Mouse (Mus musculus) midbrain, embryonic 14.5 days (tissue): ENCODE measurements around the gene Ifnar2. TPM values are rescaled to one million over a fixed set of nuclear protein-coding genes. Genes with fewer than 3 reads are reported as not detected.

Source experiments
- ATAC-seq: fragments of 200-750 bp; cut with Nextera tagmentation; 2 replicates; pipeline ENCODE4 v1.8.0; 2017; ENCODE audit warnings: moderate number of reproducible peaks, moderate library complexity; ENCODE audit not compliant: low FRiP score, low TSS enrichment
- DNase-seq: peaks from one replicate; pipeline ENCODE4 v3.0.0-alpha.2; 2015
- H3K27ac ChIP-seq: fragments of 300-500 bp; sonication (generic); replicated peaks from 2 replicates; pipeline ENCODE4 v1.5.1; 2014; ENCODE audit warnings: mild to moderate bottlenecking, low read depth, low read length, moderate library complexity
- H3K27me3 ChIP-seq: fragments of 300-500 bp; sonication (generic); 2 replicates; pipeline ENCODE4 v1.6.1; 2014; ENCODE audit warnings: low read length, control low read depth, mixed read lengths; ENCODE audit not compliant: control insufficient read depth, insufficient read depth
- H3K36me3 ChIP-seq: fragments of 300-500 bp; sonication (generic); 2 replicates; pipeline ENCODE4 v1.6.1; 2014; ENCODE audit warnings: low read length, control low read depth; ENCODE audit not compliant: control insufficient read depth, insufficient read depth
- H3K4me1 ChIP-seq: fragments of 300-500 bp; sonication (generic); 2 replicates; pipeline ENCODE4 v1.6.1; 2014; ENCODE audit warnings: mild to moderate bottlenecking, antibody characterized with exemption, low read length, control low read depth; ENCODE audit not compliant: control insufficient read depth, insufficient read depth
- H3K4me2 ChIP-seq: fragments of 300-500 bp; sonication (generic); 2 replicates; pipeline ENCODE4 v1.6.1; 2014; ENCODE audit warnings: mild to moderate bottlenecking, low read length, moderate library complexity
- H3K4me3 ChIP-seq: fragments of 300-500 bp; sonication (generic); replicated peaks from 2 replicates; pipeline ENCODE4 v1.5.1; 2014; ENCODE audit warnings: low read depth, low read length
- H3K9ac ChIP-seq: fragments of 300-500 bp; sonication (generic); replicated peaks from 2 replicates; pipeline ENCODE4 v1.6.1; 2014; ENCODE audit warnings: mild to moderate bottlenecking, low read length, moderate library complexity
- H3K9me3 ChIP-seq: fragments of 300-500 bp; sonication (generic); 2 replicates; pipeline ENCODE4 v1.6.1; 2016; ENCODE audit warnings: low read length, control low read depth, mixed read lengths; ENCODE audit not compliant: control insufficient read depth
- WGBS: fragments of 180-500 bp; shearing (Covaris S2); extraction: QIAGEN DNeasy Blood & Tissue Kit; methylation state at CpG from one replicate; pipeline ENCODE4 v1.1.7; 2014; 5-methylcytosine and 5-hydroxymethylcytosine counted together
- polyA plus RNA-seq: library from polyadenylated mRNA; unstranded; fragments of >200 nt; fragmentation: Nextera tagmentation; extraction: Ambion mirVana; gene quantifications from 2 replicates; pipeline ENCODE4 v1.2.1, GENCODE M21; 2014

The Ifnar2 gene
- polyA plus RNA-seq, 1 experiment from 2014 or later, result 32.2 TPM

- DNase-seq (no peak), ATAC-seq (no peak)
- H3K9me3 ChIP-seq, result no peaks in the 10 kb centered on the region
- no peaks in the 10 kb centered on the region for H3K27me3 ChIP-seq
- no peaks in the 10 kb centered on the region for H3K36me3 ChIP-seq
- no peak overlapping the region for H3K27ac ChIP-seq
- no peak overlapping the region for H3K4me2 ChIP-seq
- H3K9ac ChIP-seq, result no peak overlapping the region
- H3K4me3 ChIP-seq, result no peak overlapping the region
- no peaks in the 10 kb centered on the region for H3K4me1 ChIP-seq
- WGBS, result 72% methylated on average over 12 of the region's 12 CpGs
Measured at GRCm38 (mm10) chr16:91362616-91363272, 9.8 kb upstream of the Ifnar2 start.

GRCm38 (mm10) chr16:91363483-91363882 lies 9.1 kb upstream of the Ifnar2 start:
- WGBS, result 32% methylated on average over 3 of the region's 3 CpGs
- H3K36me3 ChIP-seq, result no peaks in the 10 kb centered on the region
- no peaks in the 10 kb centered on the region for H3K4me1 ChIP-seq
- no peaks in the 10 kb centered on the region for H3K9me3 ChIP-seq
- DNase-seq, result peak; percentile 31
- no peaks in the 10 kb centered on the region for H3K27me3 ChIP-seq
- ATAC-seq, result no peak
- no peak overlapping the region for H3K9ac ChIP-seq
- no peak overlapping the region for H3K4me2 ChIP-seq
- no peak overlapping the region for H3K27ac ChIP-seq
- no peak overlapping the region for H3K4me3 ChIP-seq

DNA sequence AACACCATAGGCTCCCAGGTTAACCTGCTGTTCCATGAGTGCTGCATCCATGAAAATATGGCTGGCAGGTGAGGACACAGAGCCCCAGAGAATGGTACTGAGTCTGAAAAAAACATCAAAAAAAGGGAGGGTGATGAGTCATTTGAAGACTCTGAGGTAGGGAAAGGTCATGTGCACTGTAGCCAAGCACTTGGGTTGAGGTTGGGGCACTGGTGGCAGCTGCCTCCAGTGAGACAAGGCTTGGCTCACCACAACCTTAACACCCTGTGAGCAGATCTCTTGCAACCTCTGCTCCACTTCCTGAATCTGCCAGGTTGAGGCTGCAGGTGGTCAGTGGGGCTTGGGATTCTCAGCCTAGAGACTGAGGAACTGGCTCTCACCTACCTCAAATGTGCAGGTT lies 6.0 kb upstream of the Ifnar2 start:
- Histone ChIP-seq H3K27ac (no peak overlapping the region), H3K9me3 (no peaks in the 10 kb centered on the region), H3K4me2 (no peak overlapping the region), H3K4me1 (no peaks in the 10 kb centered on the region), H3K9ac (no peak overlapping the region), H3K4me3 (no peak overlapping the region), H3K27me3 (no peaks in the 10 kb centered on the region), H3K36me3 (no peaks in the 10 kb centered on the region)
- DNase-seq (no peak), ATAC-seq (no peak)

GRCm38 (mm10) chr16:91367066-91367465 lies 5.5 kb upstream of the Ifnar2 start:
- Histone ChIP-seq H3K27ac (no peak overlapping the region), H3K9ac (no peak overlapping the region), H3K4me3 (no peak overlapping the region), H3K27me3 (no peaks in the 10 kb centered on the region), H3K4me1 (0 out of 2 replicates have a peak, but pooled peaks cover under 1% of the 10 kb centered on the region), H3K9me3 (no peaks in the 10 kb centered on the region), H3K36me3 (no peaks in the 10 kb centered on the region), H3K4me2 (no peak overlapping the region)
- ATAC-seq (no peak), DNase-seq (no peak)
- WGBS, result 90% methylated on average over 2 of the region's 2 CpGs

- DNase-seq (no peak), ATAC-seq (peak; percentile 2; the same call in 1 of the 2 replicates)
- Histone ChIP-seq H3K4me1 (0 out of 2 replicates have a peak, but pooled peaks cover 9% of the 10 kb centered on the region), H3K9ac (peak overlapping the region; percentile 95), H3K4me3 (peak overlapping the region; percentile 88), H3K27ac (peak overlapping the region; percentile 95), H3K27me3 (no peaks in the 10 kb centered on the region), H3K4me2 (peak overlapping the region; percentile 69), H3K36me3 (0 out of 2 replicates have a peak, but pooled peaks cover 2% of the 10 kb centered on the region), H3K9me3 (no peaks in the 10 kb centered on the region)
- 45% methylated on average over 13 of the region's 13 CpGs for whole genome bisulfite sequencing
Measured at GRCm38 (mm10) chr16:91373473-91374252, 1.1 kb downstream of the Ifnar2 start.

- Histone ChIP-seq H3K36me3 (0 out of 2 replicates have a peak, but pooled peaks cover 2% of the 10 kb centered on the region), H3K9ac (no peak overlapping the region), H3K4me1 (0 out of 2 replicates have a peak, but pooled peaks cover 9% of the 10 kb centered on the region), H3K4me3 (no peak overlapping the region), H3K9me3 (no peaks in the 10 kb centered on the region), H3K4me2 (no peak overlapping the region), H3K27me3 (no peaks in the 10 kb centered on the region), H3K27ac (no peak overlapping the region)
- ATAC-seq (no peak), DNase-seq (no peak)
- 93% methylated on average over 3 of the region's 3 CpGs for WGBS
Measured at GRCm38 (mm10) chr16:91374253-91374634, 1.7 kb downstream of the Ifnar2 start.

DNA sequence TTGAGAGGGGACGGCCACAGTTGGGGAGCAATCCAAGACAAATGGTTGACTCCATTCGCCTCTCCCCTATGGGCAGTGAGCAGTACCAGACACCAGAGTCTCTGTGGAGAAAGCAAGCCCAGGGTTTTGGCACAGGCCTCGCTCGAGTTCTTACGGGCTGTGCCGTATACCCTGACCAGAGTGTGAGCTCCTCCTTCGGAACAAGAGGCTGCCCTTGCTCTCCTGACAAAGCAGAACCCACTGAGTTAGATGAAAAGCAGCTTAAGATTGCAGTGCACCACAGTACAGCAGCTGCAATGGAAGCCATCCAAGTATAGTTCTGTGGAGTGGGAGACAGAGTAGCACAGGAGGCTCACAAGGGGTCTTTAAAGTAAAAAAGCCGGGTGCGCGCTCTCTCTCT lies 4.1 kb downstream of the Ifnar2 start:
- no peak for ATAC-seq
- Histone ChIP-seq H3K4me3 (no peak overlapping the region), H3K9me3 (no peaks in the 10 kb centered on the region), H3K27me3 (no peaks in the 10 kb centered on the region), H3K9ac (no peak overlapping the region), H3K4me1 (0 out of 2 replicates have a peak, but pooled peaks cover 9% of the 10 kb centered on the region), H3K36me3 (0 out of 2 replicates have a peak, but pooled peaks cover 2% of the 10 kb centered on the region), H3K27ac (no peak overlapping the region), H3K4me2 (no peak overlapping the region)
- no peak for DNase-seq
- 93% methylated on average over 10 of the region's 10 CpGs for WGBS

GRCm38 (mm10) chr16:91378431-91378986 lies 5.9 kb downstream of the Ifnar2 start:
- no peak overlapping the region for H3K27ac ChIP-seq

More at GRCm38 (mm10) chr16:91378431-91378986, 5.9 kb downstream of the Ifnar2 start:
- Histone ChIP-seq H3K9ac (no peak overlapping the region), H3K36me3 (0 out of 2 replicates have a peak, but pooled peaks cover 2% of the 10 kb centered on the region), H3K4me2 (no peak overlapping the region), H3K9me3 (no peaks in the 10 kb centered on the region), H3K27me3 (no peaks in the 10 kb centered on the region), H3K4me3 (no peak overlapping the region), H3K4me1 (0 out of 2 replicates have a peak, but pooled peaks cover 4% of the 10 kb centered on the region)
- ATAC-seq (no peak), DNase-seq (no peak)
- 68% methylated on average over 17 of the region's 17 CpGs for WGBS
